Mouse (Mus musculus): ENCODE results near the gene Pik3ca. TPM values are rescaled to one million over a fixed set of nuclear protein-coding genes. Genes with fewer than 3 reads are reported as not detected.
A peak's percentile ranks its signal among the peaks of the same experiment; 100 is the strongest.

Gene Pik3ca
- polyA plus RNA-seq, 1 experiment from 2014 or later: 15.5 TPM

- ATAC-seq (ENCODE audit: low read depth): no peak
- Histone ChIP-seq H3K4me2 (ENCODE audit: low read depth, low read length) (no peak overlapping the region), H3K4me3 (ENCODE audit: low read depth, low read length) (no peak overlapping the region), H3K27me3 (replicated peaks; ENCODE audit: control insufficient read depth, insufficient read depth, low read length) (no peaks in the 10 kb centered on the region), H3K4me1 (ENCODE audit: control insufficient read depth, insufficient read depth, low read length) (no peaks in the 10 kb centered on the region), H3K27ac (replicated peaks; ENCODE audit: low read depth, low read length) (no peak overlapping the region), H3K9me3 (ENCODE audit: control insufficient read depth, low read length) (no peaks in the 10 kb centered on the region), H3K9ac (ENCODE audit: low read depth, low read length) (no peak overlapping the region), H3K36me3 (ENCODE audit: control insufficient read depth, insufficient read depth, low read length) (no peaks in the 10 kb centered on the region)
- no peak for DNase-seq (ENCODE audit: low spot score)
- WGBS: 85% methylated on average over 10 of the region's 10 CpGs
Measured at GRCm38 (mm10) chr3:32473184-32473583, 75.7 kb downstream of the Pik3ca start.

DNA sequence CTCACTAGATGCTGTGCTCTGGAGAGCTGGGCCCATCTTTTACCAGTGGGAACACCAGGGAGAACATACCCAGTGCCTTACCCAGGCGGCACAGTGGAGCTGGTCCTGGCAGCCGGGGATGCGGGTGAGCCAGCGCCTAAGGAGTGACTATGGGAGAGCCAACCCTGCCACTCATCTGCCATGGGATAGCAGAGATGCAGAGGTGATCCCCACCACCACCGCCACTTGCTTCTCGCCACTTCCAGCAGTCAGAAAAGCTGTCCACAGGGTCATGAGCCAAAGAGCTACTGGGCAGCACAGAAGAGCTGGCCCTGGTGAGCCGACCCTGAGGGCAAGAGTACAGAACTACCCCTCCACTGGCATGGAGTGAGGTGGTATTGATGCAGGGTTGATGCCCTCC is 82.5 kb downstream of the Pik3ca start:
- DNase-seq (ENCODE audit: low spot score): no peak
- WGBS: 91% methylated on average over 7 of the region's 7 CpGs

GRCm38 (mm10) chr3:32483035-32483434 is 85.6 kb downstream of the Pik3ca start:
- no peak for DNase-seq (ENCODE audit: low spot score)
- WGBS: 77% methylated on average over 3 of the region's 3 CpGs
- H3K9me3 ChIP-seq (ENCODE audit: control insufficient read depth, low read length): no peaks in the 10 kb centered on the region
- H3K27ac ChIP-seq (replicated peaks; ENCODE audit: low read depth, low read length): no peak overlapping the region
- no peaks in the 10 kb centered on the region for H3K27me3 ChIP-seq (replicated peaks; ENCODE audit: control insufficient read depth, insufficient read depth, low read length)
- H3K36me3 ChIP-seq (ENCODE audit: control insufficient read depth, insufficient read depth, low read length): no peaks in the 10 kb centered on the region
- H3K4me2 ChIP-seq (ENCODE audit: low read depth, low read length): no peak overlapping the region
- no peak overlapping the region for H3K9ac ChIP-seq (ENCODE audit: low read depth, low read length)
- no peak for ATAC-seq (ENCODE audit: low read depth)
- H3K4me3 ChIP-seq (ENCODE audit: low read depth, low read length): no peak overlapping the region
- no peaks in the 10 kb centered on the region for H3K4me1 ChIP-seq (ENCODE audit: control insufficient read depth, insufficient read depth, low read length)

More for the DNA sequence above, 82.5 kb downstream of the Pik3ca start:
- no peaks in the 10 kb centered on the region for H3K9me3 ChIP-seq (ENCODE audit: control insufficient read depth, low read length)
- no peaks in the 10 kb centered on the region for H3K36me3 ChIP-seq (ENCODE audit: control insufficient read depth, insufficient read depth, low read length)
- H3K27me3 ChIP-seq (replicated peaks; ENCODE audit: control insufficient read depth, insufficient read depth, low read length): no peaks in the 10 kb centered on the region
- no peaks in the 10 kb centered on the region for H3K4me1 ChIP-seq (ENCODE audit: control insufficient read depth, insufficient read depth, low read length)
- H3K4me3 ChIP-seq (ENCODE audit: low read depth, low read length): no peak overlapping the region
- no peak overlapping the region for H3K9ac ChIP-seq (ENCODE audit: low read depth, low read length)
- no peak overlapping the region for H3K27ac ChIP-seq (replicated peaks; ENCODE audit: low read depth, low read length)
- no peak overlapping the region for H3K4me2 ChIP-seq (ENCODE audit: low read depth, low read length)
- ATAC-seq (ENCODE audit: low read depth): no peak

DNA sequence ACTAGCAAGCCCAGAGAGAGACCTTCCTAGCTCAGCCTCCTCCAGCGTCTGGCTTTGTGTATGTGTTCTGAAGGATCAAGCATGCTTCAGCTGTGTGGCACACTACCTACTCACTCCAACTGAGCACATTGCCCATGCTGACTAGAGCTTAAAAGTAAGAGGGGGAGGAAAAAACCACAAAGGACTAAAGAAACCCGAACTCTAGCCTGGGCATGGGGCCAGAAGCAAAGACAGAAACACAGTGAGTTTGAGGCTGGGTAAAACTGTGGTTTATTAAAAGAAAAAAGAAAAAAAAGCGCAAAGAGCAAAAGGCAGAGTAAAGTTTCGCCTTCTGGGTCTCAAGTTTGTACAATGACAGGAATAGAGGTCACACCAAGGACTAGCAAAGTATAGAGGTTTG is 89.1 kb downstream of the Pik3ca start:
- H3K4me1 ChIP-seq (ENCODE audit: control insufficient read depth, insufficient read depth, low read length): no peaks in the 10 kb centered on the region
- no peaks in the 10 kb centered on the region for H3K27me3 ChIP-seq (replicated peaks; ENCODE audit: control insufficient read depth, insufficient read depth, low read length)
- no peak overlapping the region for H3K4me3 ChIP-seq (ENCODE audit: low read depth, low read length)
- H3K4me2 ChIP-seq (ENCODE audit: low read depth, low read length): no peak overlapping the region
- no peak overlapping the region for H3K9ac ChIP-seq (ENCODE audit: low read depth, low read length)
- no peaks in the 10 kb centered on the region for H3K9me3 ChIP-seq (ENCODE audit: control insufficient read depth, low read length)
- H3K36me3 ChIP-seq (ENCODE audit: control insufficient read depth, insufficient read depth, low read length): no peaks in the 10 kb centered on the region
- no peak overlapping the region for H3K27ac ChIP-seq (replicated peaks; ENCODE audit: low read depth, low read length)
- ATAC-seq (ENCODE audit: low read depth): no peak; the same call in 1 of the 2 replicates
- DNase-seq (ENCODE audit: low spot score): peak; percentile 34
- 59% methylated on average over 4 of the region's 4 CpGs for WGBS

DNA sequence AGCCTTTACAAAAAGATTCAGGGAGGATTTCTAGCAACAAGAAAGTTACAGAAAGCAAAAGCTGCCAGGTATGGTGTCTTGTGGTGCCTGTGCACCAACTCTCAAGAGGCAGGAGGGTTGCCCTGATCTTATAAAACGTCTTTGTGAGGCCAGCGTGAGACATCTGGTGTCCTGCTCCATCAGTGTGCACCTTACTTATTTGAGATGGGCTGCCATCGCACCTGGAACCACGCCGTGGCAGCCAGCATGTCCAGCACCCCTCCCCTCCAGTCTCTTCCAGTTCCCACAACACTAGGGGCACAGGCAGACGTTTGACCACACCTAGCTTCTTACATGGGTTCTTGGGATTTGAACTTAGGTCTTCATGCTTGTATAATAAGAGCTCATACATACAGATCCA is 90.7 kb downstream of the Pik3ca start:
- 75% methylated on average over 6 of the region's 6 CpGs for WGBS
- no peak overlapping the region for H3K27ac ChIP-seq (replicated peaks; ENCODE audit: low read depth, low read length)
- H3K4me1 ChIP-seq (ENCODE audit: control insufficient read depth, insufficient read depth, low read length): no peaks in the 10 kb centered on the region
- no peaks in the 10 kb centered on the region for H3K27me3 ChIP-seq (replicated peaks; ENCODE audit: control insufficient read depth, insufficient read depth, low read length)
- no peak overlapping the region for H3K4me2 ChIP-seq (ENCODE audit: low read depth, low read length)
- no peaks in the 10 kb centered on the region for H3K9me3 ChIP-seq (ENCODE audit: control insufficient read depth, low read length)
- H3K9ac ChIP-seq (ENCODE audit: low read depth, low read length): no peak overlapping the region
- DNase-seq (ENCODE audit: low spot score) (no peak), ATAC-seq (ENCODE audit: low read depth) (no peak)
- no peaks in the 10 kb centered on the region for H3K36me3 ChIP-seq (ENCODE audit: control insufficient read depth, insufficient read depth, low read length)
- H3K4me3 ChIP-seq (ENCODE audit: low read depth, low read length): no peak overlapping the region

- H3K27me3 ChIP-seq (replicated peaks; ENCODE audit: control insufficient read depth, insufficient read depth, low read length): no peaks in the 10 kb centered on the region
- H3K4me3 ChIP-seq (ENCODE audit: low read depth, low read length): no peak overlapping the region
- H3K9ac ChIP-seq (ENCODE audit: low read depth, low read length): no peak overlapping the region
- peak; percentile 37; the same call in 1 of the 2 replicates for ATAC-seq (ENCODE audit: low read depth)
- no peak overlapping the region for H3K4me2 ChIP-seq (ENCODE audit: low read depth, low read length)
- 82% methylated on average over 15 of the region's 15 CpGs for WGBS
- H3K4me1 ChIP-seq (ENCODE audit: control insufficient read depth, insufficient read depth, low read length): no peaks in the 10 kb centered on the region
- H3K36me3 ChIP-seq (ENCODE audit: control insufficient read depth, insufficient read depth, low read length): no peaks in the 10 kb centered on the region
- no peaks in the 10 kb centered on the region for H3K9me3 ChIP-seq (ENCODE audit: control insufficient read depth, low read length)
- no peak overlapping the region for H3K27ac ChIP-seq (replicated peaks; ENCODE audit: low read depth, low read length)
- DNase-seq (ENCODE audit: low spot score): no peak
Measured at GRCm38 (mm10) chr3:32490076-32490927, 92.8 kb downstream of the Pik3ca start.

GRCm38 (mm10) chr3:32490928-32491315 is 93.5 kb downstream of the Pik3ca start:
- Histone ChIP-seq H3K4me2 (ENCODE audit: low read depth, low read length) (no peak overlapping the region), H3K4me3 (ENCODE audit: low read depth, low read length) (no peak overlapping the region), H3K36me3 (ENCODE audit: control insufficient read depth, insufficient read depth, low read length) (no peaks in the 10 kb centered on the region), H3K27me3 (replicated peaks; ENCODE audit: control insufficient read depth, insufficient read depth, low read length) (no peaks in the 10 kb centered on the region), H3K4me1 (ENCODE audit: control insufficient read depth, insufficient read depth, low read length) (no peaks in the 10 kb centered on the region), H3K9ac (ENCODE audit: low read depth, low read length) (no peak overlapping the region), H3K27ac (replicated peaks; ENCODE audit: low read depth, low read length) (no peak overlapping the region), H3K9me3 (ENCODE audit: control insufficient read depth, low read length) (no peaks in the 10 kb centered on the region)
- ATAC-seq (ENCODE audit: low read depth) (no peak), DNase-seq (ENCODE audit: low spot score) (no peak)

- DNase-seq (ENCODE audit: low spot score): no peak
- Histone ChIP-seq H3K9ac (ENCODE audit: low read depth, low read length) (no peak within 1 kb of the TSS), H3K4me2 (ENCODE audit: low read depth, low read length) (no peak within 1 kb of the TSS), H3K27me3 (replicated peaks; ENCODE audit: control insufficient read depth, insufficient read depth, low read length) (no peaks in the 10 kb centered on the region), H3K36me3 (ENCODE audit: control insufficient read depth, insufficient read depth, low read length) (no peaks in the 10 kb centered on the region), H3K4me3 (ENCODE audit: low read depth, low read length) (no peak within 1 kb of the TSS), H3K9me3 (ENCODE audit: control insufficient read depth, low read length) (no peaks in the 10 kb centered on the region), H3K27ac (replicated peaks; ENCODE audit: low read depth, low read length) (no peak within 1 kb of the TSS), H3K4me1 (ENCODE audit: control insufficient read depth, insufficient read depth, low read length) (no peaks in the 10 kb centered on the region)
- ATAC-seq (ENCODE audit: low read depth): no peak
- 70% methylated on average over 11 of the region's 11 CpGs for WGBS
Measured at GRCm38 (mm10) chr3:32492097-32493090, 94.9 kb downstream of the Pik3ca start, which contains the start of gene Kcnmb3. Kcnmb3 (minus strand) TSS chr3:32492231.
